Mouse (Mus musculus) central nervous system, embryonic 18 days (tissue): ENCODE data around the gene Olfr1500. TPM values are rescaled to one million over a fixed set of nuclear protein-coding genes. Genes with fewer than 3 reads are reported as not detected.

ENCODE experiments used
- polyA plus RNA-seq: library from polyadenylated mRNA; depleted of rRNA; stranded (reverse); fragments of >200 nt; gene quantifications from 2 replicates; pipeline ENCODE4 v1.2.3, GENCODE M21; 2012; rRNA removed

The Olfr1500 gene
- polyA plus RNA-seq = not detected in 2 replicates

DNA sequence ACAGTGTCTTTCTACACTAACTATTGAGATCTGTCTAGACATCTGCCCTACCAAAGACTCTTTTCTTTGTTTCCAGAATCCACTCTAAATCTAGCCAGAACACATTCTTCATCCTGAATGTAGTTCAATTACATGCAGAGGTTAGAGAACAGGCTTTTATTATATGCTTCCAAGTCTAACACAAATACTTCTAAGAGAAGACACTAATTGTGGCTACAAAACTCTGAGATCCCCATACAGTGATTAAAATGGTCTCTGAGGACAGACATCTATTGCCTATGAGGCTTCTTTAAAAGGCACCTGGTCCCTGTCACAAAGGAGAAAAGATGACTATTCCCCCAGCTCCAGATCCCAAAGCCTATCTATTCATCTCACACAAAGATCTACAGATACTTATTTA is at the start of gene Olfr1500:
Gene Olfr1500 (minus strand): TSS at position 101 of the 400 bp plus-strand sequence.

GRCm38 (mm10) chr19:13861495-13861894 is 31.2 kb upstream of the Olfr1500 start, which contains the start of gene Olfr1502:
TSS of gene Olfr1502 (plus strand) at chr19:13861795.

GRCm38 (mm10) chr19:13850592-13850991 is 20.3 kb upstream of the Olfr1500 start, which contains the start of gene Olfr1501:
TSS of gene Olfr1501 (minus strand) at chr19:13850692.

DNA sequence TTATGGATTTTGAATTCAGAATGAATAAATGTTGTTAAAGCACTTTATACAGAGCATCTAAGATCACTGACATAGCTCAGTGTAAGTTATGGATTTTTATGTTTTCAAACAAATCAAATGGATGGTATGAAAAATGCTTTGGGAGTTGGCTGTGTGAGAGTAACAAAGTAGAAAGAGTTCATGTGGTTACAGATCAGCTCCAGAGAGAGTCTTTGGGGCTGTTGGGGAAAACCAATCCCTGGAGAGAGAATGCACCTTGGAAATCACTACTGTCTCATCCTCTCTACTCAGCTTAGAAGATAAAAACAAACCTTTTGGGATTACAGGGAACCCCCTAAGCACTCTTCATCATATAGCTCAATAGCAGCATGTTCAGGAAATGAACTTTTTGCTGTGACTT is 10.9 kb downstream of the Olfr1500 start, which contains the start of gene Olfr1499:
Gene Olfr1499 (minus strand): TSS at position 101 of the 400 bp plus-strand sequence.

DNA sequence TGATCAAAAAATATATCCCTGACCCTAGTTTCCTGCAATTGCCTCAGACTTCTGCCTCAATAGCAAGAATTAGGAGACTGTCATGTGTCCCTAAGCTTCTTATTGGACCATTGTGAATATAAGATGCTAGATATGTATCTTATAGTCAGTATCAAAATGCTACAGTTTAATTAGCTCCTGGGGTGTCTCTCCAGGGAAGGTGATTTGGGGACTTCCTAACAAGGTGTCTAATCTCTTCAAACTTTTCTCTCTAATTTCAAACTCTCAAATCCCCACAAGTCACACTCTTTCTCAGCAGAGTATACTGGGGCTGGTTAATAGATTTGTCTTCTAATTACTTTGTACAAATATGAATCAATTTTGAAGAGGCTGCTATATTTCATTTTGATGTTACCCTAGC is 32.2 kb downstream of the Olfr1500 start, which contains the start of gene Olfr1497:
Gene Olfr1497 (minus strand): TSS at position 101 of the 400 bp plus-strand sequence.

GRCm38 (mm10) chr19:13777578-13777977 is 52.7 kb downstream of the Olfr1500 start, which contains the start of gene Olfr1496:
TSS of gene Olfr1496 (plus strand) at chr19:13777878.

Other genes with a start within 250 kb of the Olfr1500 start
- not detected in 2 replicates for gene Olfr1484, start 247.0 kb downstream of the Olfr1500 start, polyA plus RNA-seq
- not detected in 2 replicates for gene Olfr1487, start 213.1 kb downstream of the Olfr1500 start, polyA plus RNA-seq
- not detected in 2 replicates for gene Olfr1489, start 198.9 kb downstream of the Olfr1500 start, polyA plus RNA-seq
- not detected in 2 replicates for gene Olfr1490, start 179.4 kb downstream of the Olfr1500 start, polyA plus RNA-seq
- not detected in 2 replicates for gene Olfr1491, start 133.2 kb downstream of the Olfr1500 start, polyA plus RNA-seq
- not detected in 2 replicates for gene Olfr1493-ps1, start 107.2 kb downstream of the Olfr1500 start, polyA plus RNA-seq
- gene Olfr1494, start 90.8 kb downstream of the Olfr1500 start, polyA plus RNA-seq = not detected in 2 replicates
- not detected in 2 replicates for gene Olfr1495, start 65.9 kb downstream of the Olfr1500 start, polyA plus RNA-seq
- not detected in 2 replicates for gene Olfr1496, start 52.6 kb downstream of the Olfr1500 start, polyA plus RNA-seq
- not detected in 2 replicates for gene Olfr1497, start 32.3 kb downstream of the Olfr1500 start, polyA plus RNA-seq
- not detected in 2 replicates for gene Olfr1499, start 11.0 kb downstream of the Olfr1500 start, polyA plus RNA-seq
- not detected in 2 replicates for gene Olfr1501, start 20.2 kb upstream of the Olfr1500 start, polyA plus RNA-seq
- gene Olfr1502, start 31.3 kb upstream of the Olfr1500 start, polyA plus RNA-seq = not detected in 2 replicates
- gene Olfr1504, start 67.4 kb upstream of the Olfr1500 start, polyA plus RNA-seq = not detected in 2 replicates
- not detected in 2 replicates for gene Olfr1505, start 83.0 kb upstream of the Olfr1500 start, polyA plus RNA-seq